Mouse (Mus musculus): ENCODE measurements at regions not wholly inside any gene's neighbourhood (a gene's known extent, or its start where the extent isn't known, plus 50 kb on each side); places are given as distances from the start of the nearest gene placed in this dataset.

DNA sequence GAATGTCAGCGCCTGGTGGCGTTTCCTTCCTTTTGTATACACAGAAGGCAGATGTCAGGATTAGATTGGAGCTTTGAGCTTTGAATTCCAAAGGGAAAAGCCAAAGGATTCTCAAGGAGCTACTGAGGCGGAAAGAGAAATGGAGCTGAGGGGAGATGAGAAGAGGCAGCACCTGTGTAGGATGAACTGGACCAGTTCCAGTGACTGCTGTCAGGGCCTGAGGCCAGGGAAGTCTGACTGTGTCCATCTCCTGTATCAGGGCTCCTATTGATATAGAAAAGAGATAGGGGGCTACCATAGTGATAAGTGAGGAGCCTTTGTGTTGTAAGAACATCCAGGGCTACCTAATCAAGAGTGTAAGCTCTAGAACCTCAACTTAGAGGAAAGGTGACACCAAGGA, 79.5 kb downstream of the 1700129C05Rik start:
- no peaks in the 10 kb centered on the region for H3K4me1 ChIP-seq (replicated peaks; ENCODE audit: control insufficient read depth in 2 of 2, insufficient read depth in 2 of 2, low read length in 1 of 2)
- H3K36me3 ChIP-seq (replicated peaks; ENCODE audit: control insufficient read depth, insufficient read depth, low read depth), result no peaks in the 10 kb centered on the region
- no peak overlapping the region for H3K4me2 ChIP-seq (ENCODE audit: low read depth)
- H3K9me3 ChIP-seq (ENCODE audit: control insufficient read depth, low read length), result no peaks in the 10 kb centered on the region
- WGBS (ENCODE audit: insufficient replicate concordance), result 42% methylated on average over 3 of the region's 3 CpGs
- no peak overlapping the region for H3K27ac ChIP-seq
- TF ChIP-seq EP300 (IDR thresholded peaks at IDR 0.05; ENCODE audit: low read depth), result no peak
- TF ChIP-seq CTCF (IDR thresholded peaks at IDR 0.05; ENCODE audit: low read depth), result no peak
- no peak overlapping the region for H3K4me3 ChIP-seq (ENCODE audit: insufficient read depth in 1 of 2, low read depth in 2 of 2, low read length in 2 of 2)
- H3K9ac ChIP-seq (replicated peaks), result no peak overlapping the region
- DNase-seq (ENCODE audit: low read depth in 3 of 3, low spot score in 3 of 3) (no peak), ATAC-seq (ENCODE audit: insufficient read depth) (no peak)
- no peaks in the 10 kb centered on the region for H3K27me3 ChIP-seq (ENCODE audit: control insufficient read depth, insufficient read depth, low read length)

DNA sequence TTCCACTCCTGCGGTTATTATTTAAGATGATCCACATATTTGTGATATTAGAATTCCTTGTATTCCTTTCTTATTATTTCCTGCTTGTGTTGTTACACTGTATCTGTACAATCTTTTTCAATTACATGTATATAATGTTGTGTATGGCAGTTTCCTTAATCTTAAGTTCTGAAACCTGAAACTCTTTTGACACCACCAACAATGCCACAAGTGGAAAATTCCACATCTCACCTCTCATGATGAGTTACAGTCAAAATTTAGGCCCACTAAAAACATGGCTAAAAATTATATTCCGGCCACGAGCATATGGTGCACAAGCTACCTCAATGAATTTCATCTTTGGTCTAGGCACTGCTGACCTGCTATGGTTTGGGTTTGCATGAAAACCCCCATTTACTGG, 85.9 kb downstream of the 1700129C05Rik start:
- no peaks in the 10 kb centered on the region for H3K27me3 ChIP-seq (ENCODE audit: control insufficient read depth, insufficient read depth, low read length)
- whole genome bisulfite sequencing (ENCODE audit: insufficient replicate concordance), result 67% methylated on average over 3 of the region's 3 CpGs
- ATAC-seq (ENCODE audit: insufficient read depth), result no peak

GRCm38 (mm10) chr14:59055283-59055682, 87.4 kb downstream of the 1700129C05Rik start:
- ATAC-seq (ENCODE audit: insufficient read depth) (no peak), DNase-seq (ENCODE audit: low read depth in 3 of 3, low spot score in 3 of 3) (no peak)
- Histone ChIP-seq H3K36me3 (replicated peaks; ENCODE audit: control insufficient read depth, insufficient read depth, low read depth) (no peaks in the 10 kb centered on the region), H3K4me1 (replicated peaks; ENCODE audit: control insufficient read depth in 2 of 2, insufficient read depth in 2 of 2, low read length in 1 of 2) (no peaks in the 10 kb centered on the region), H3K4me3 (ENCODE audit: insufficient read depth in 1 of 2, low read depth in 2 of 2, low read length in 2 of 2) (no peak overlapping the region), H3K27me3 (ENCODE audit: control insufficient read depth, insufficient read depth, low read length) (no peaks in the 10 kb centered on the region), H3K27ac (no peak overlapping the region), H3K9me3 (ENCODE audit: control insufficient read depth, low read length) (no peaks in the 10 kb centered on the region; the same call in 1 of the 2 replicates), H3K4me2 (ENCODE audit: low read depth) (no peak overlapping the region), H3K9ac (replicated peaks) (no peak overlapping the region)
- no peak for TF ChIP-seq CTCF (IDR thresholded peaks at IDR 0.05; ENCODE audit: low read depth)
- 71% methylated on average over 3 of the region's 3 CpGs for WGBS (ENCODE audit: insufficient replicate concordance)

More for the DNA sequence above, 85.9 kb downstream of the 1700129C05Rik start:
- no peak overlapping the region for H3K4me3 ChIP-seq (ENCODE audit: insufficient read depth in 1 of 2, low read depth in 2 of 2, low read length in 2 of 2)
- H3K4me2 ChIP-seq (ENCODE audit: low read depth), result no peak overlapping the region
- H3K4me1 ChIP-seq (replicated peaks; ENCODE audit: control insufficient read depth in 2 of 2, insufficient read depth in 2 of 2, low read length in 1 of 2), result no peaks in the 10 kb centered on the region
- TF ChIP-seq CTCF (IDR thresholded peaks at IDR 0.05; ENCODE audit: low read depth) (no peak), EP300 (IDR thresholded peaks at IDR 0.05; ENCODE audit: low read depth) (no peak)
- H3K27ac ChIP-seq, result no peak overlapping the region
- H3K9ac ChIP-seq (replicated peaks), result no peak overlapping the region
- H3K9me3 ChIP-seq (ENCODE audit: control insufficient read depth, low read length), result no peaks in the 10 kb centered on the region; the same call in 1 of the 2 replicates
- DNase-seq (ENCODE audit: low read depth in 3 of 3, low spot score in 3 of 3), result no peak
- H3K36me3 ChIP-seq (replicated peaks; ENCODE audit: control insufficient read depth, insufficient read depth, low read depth), result no peaks in the 10 kb centered on the region

DNA sequence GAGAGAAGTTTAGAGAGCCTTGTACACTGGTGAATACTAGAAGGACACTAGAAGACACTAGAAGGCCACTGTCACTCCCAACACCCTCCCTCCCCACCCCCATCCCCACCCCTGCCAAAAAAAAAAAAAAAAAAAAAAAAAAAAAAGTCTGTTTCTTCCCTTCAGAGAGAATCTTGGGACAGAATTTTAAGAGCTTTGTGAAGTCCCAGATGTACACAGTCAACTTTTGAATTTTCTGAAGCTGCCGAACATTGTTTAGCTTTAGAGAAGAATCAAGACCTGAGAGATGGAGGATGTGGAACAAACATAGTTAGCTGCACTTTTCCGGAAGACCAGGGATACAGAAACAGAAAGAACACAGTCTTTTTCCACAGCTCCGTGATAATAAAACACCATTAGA, 90.3 kb downstream of the 1700129C05Rik start:
- TF ChIP-seq CTCF (IDR thresholded peaks at IDR 0.05; ENCODE audit: low read depth), result no peak
- no peak for TF ChIP-seq EP300 (IDR thresholded peaks at IDR 0.05; ENCODE audit: low read depth)
- H3K4me2 ChIP-seq (ENCODE audit: low read depth), result no peak overlapping the region
- H3K27me3 ChIP-seq (ENCODE audit: control insufficient read depth, insufficient read depth, low read length), result no peaks in the 10 kb centered on the region
- no peaks in the 10 kb centered on the region for H3K4me1 ChIP-seq (replicated peaks; ENCODE audit: control insufficient read depth in 2 of 2, insufficient read depth in 2 of 2, low read length in 1 of 2)
- ATAC-seq (ENCODE audit: insufficient read depth), result no peak
- no peaks in the 10 kb centered on the region for H3K36me3 ChIP-seq (replicated peaks; ENCODE audit: control insufficient read depth, insufficient read depth, low read depth)
- no peak overlapping the region for H3K27ac ChIP-seq
- no peak overlapping the region for H3K9ac ChIP-seq (replicated peaks)
- H3K4me3 ChIP-seq (ENCODE audit: insufficient read depth in 1 of 2, low read depth in 2 of 2, low read length in 2 of 2), result no peak overlapping the region
- no peaks in the 10 kb centered on the region; the same call in 1 of the 2 replicates for H3K9me3 ChIP-seq (ENCODE audit: control insufficient read depth, low read length)
- no peak for DNase-seq (ENCODE audit: low read depth in 3 of 3, low spot score in 3 of 3)
- WGBS (ENCODE audit: insufficient replicate concordance), result 78% methylated on average over 3 of the region's 3 CpGs

DNA sequence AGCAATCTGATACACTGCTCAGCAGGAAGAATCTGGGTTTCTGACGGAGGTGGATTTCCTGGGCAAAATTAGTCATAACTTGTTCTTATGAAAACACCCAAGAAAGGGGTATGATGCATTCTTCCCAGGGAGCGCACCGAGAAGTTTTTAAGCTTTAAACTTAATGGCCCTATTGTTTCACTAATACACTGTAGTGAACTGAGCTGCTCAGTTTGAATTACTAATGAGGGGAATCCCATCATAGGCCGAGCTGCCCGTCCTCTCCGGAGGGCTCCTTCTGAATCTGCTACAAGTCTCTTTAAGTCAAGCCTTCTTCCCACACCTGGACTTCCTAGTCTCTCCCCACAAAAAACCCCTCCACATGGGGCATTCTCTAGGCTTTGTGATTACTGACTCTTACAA, 91.2 kb downstream of the 1700129C05Rik start:
- H3K27ac ChIP-seq, result no peak overlapping the region
- 43% methylated on average over 6 of the region's 6 CpGs for WGBS (ENCODE audit: insufficient replicate concordance)

More for the DNA sequence above, 91.2 kb downstream of the 1700129C05Rik start:
- Histone ChIP-seq H3K36me3 (replicated peaks; ENCODE audit: control insufficient read depth, insufficient read depth, low read depth) (no peaks in the 10 kb centered on the region), H3K9me3 (ENCODE audit: control insufficient read depth, low read length) (no peaks in the 10 kb centered on the region; the same call in 1 of the 2 replicates), H3K9ac (replicated peaks) (no peak overlapping the region), H3K27me3 (ENCODE audit: control insufficient read depth, insufficient read depth, low read length) (no peaks in the 10 kb centered on the region), H3K4me1 (replicated peaks; ENCODE audit: control insufficient read depth in 2 of 2, insufficient read depth in 2 of 2, low read length in 1 of 2) (no peaks in the 10 kb centered on the region), H3K4me3 (ENCODE audit: insufficient read depth in 1 of 2, low read depth in 2 of 2, low read length in 2 of 2) (no peak overlapping the region), H3K4me2 (ENCODE audit: low read depth) (no peak overlapping the region)
- ATAC-seq (ENCODE audit: insufficient read depth), result no peak
- TF ChIP-seq CTCF (IDR thresholded peaks at IDR 0.05; ENCODE audit: low read depth) (no peak), EP300 (IDR thresholded peaks at IDR 0.05; ENCODE audit: low read depth) (no peak)
- DNase-seq (ENCODE audit: low read depth in 3 of 3, low spot score in 3 of 3), result no peak
